Mouse (Mus musculus) layer of hippocampus, adult 9-11 months (tissue): ENCODE measurements at regions not wholly inside any gene's neighbourhood (a gene's known extent, or its start where the extent isn't known, plus 50 kb on each side); places are given as distances from the start of the nearest gene placed in this dataset.

Experiments
- DNase-seq: peaks from one replicate; pipeline ENCODE4 v3.0.0; 2022

DNA sequence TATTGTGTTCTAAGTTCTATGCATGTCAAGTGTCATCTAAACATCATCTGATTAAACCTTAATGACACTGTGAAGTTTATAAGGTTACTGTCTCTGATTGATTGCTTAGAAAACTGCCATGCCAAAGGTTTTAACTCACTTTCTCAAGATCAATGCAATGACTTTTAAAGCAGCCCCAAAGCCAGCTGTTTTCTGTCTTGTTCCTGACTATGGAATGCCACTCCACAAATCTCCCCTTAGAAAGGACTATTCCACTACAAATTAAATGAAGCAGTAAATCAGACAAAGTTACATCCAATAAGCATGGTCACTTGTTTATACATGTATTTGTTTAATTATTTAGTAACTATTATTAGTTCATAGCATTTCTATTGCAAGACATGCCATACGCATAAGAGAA, 247.1 kb upstream of the Pappa start:
- no peak for DNase-seq

DNA sequence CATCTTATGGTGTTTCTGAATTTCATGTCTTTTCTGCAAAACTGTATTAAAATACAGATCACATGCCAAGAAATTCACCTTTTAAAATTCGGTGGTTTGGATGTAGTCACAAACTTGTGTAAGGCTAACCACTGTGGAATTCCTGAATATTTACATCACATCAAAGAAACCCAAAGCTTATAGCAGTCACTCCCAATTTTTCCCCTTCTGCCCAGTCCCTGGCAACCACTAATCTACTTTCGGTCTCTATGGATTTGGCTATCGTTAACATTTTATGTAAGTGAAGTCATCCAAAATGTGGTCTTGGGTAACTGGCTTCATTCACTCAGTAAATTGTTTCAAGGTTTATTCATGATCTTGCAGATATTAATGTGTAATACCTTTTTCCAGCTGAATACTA, 226.0 kb upstream of the Pappa start:
- DNase-seq = no peak

- DNase-seq = no peak
Observed at GRCm38 (mm10) chr4:64901091-64901845, 222.7 kb upstream of the Pappa start.

DNA sequence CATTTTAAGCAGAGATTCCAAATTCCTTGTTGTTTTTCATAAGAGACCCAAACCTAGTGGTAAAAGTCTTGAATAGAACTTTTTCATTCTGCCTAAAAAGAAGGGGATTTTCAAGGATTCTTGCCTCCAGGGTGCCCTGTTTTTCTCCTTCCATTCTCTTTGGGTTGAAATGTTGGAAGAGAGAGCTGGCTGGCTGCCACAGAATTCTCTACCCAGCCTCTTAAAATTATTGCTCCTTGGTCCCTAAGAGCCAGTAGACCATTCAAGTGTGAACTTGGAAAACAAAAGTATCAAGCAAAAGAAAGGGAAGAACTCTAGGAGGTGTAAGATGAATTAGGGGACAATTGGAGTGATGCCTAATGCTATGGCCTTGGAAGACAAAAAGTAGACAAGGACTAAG, 200.2 kb upstream of the Pappa start:
- no peak for DNase-seq

GRCm38 (mm10) chr4:64928553-64928952, 195.4 kb upstream of the Pappa start:
- DNase-seq = no peak

- no peak for DNase-seq
Observed at GRCm38 (mm10) chr4:64945547-64945946, 178.4 kb upstream of the Pappa start.

- DNase-seq = no peak
Observed at GRCm38 (mm10) chr4:64952651-64953050, 171.3 kb upstream of the Pappa start.

DNA sequence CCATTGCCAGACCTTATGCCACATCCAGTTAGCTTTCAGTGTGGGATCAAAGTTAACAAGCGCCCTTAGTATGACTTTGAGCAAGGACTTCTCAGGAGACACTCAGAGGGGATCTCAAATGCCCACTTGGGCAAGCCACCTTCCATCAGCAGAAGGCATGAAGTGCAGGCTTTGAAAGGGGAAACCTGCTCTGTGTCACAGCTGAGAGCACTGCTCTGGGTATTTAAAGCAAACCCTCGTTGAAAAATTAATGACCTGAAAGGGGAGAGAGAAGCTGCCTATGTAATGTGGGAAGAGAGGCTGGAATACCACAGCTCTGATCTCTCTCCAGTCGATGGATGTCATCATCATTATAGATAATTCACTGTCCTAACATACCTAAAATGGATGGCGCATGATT, 165.1 kb upstream of the Pappa start:
- no peak for DNase-seq

DNA sequence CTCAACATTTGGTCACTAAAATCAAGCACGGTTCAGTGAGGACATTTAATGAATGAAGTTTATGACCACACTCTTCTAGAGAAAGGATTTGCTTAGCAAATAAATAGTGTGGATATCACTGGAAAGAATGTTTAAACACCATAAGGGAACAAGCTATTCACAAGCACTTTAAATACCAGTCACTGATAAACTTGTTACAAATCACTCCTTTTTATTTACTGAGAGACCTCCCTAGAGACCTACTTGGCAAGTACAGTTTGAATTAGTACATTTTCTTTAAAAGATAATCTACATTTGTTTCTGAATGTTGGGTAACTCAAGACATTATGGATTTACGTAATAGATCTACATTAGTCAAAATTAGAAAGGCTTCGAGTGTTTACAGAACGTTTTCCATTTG, 162.2 kb upstream of the Pappa start:
- DNase-seq = no peak
